Mouse (Mus musculus) hindbrain, embryonic 11.5 days (tissue): ENCODE results near the gene Alkbh1. TPM values are rescaled to one million over a fixed set of nuclear protein-coding genes. Genes with fewer than 3 reads are reported as not detected.

Experiments
- ATAC-seq: fragments of 200-750 bp; cut with Nextera tagmentation; 2 replicates; pipeline ENCODE4 v1.8.0; 2017; ENCODE audit warnings: mild to moderate bottlenecking, moderate TSS enrichment, moderate library complexity; ENCODE audit not compliant: low FRiP score
- DNase-seq: peaks from one replicate; pipeline ENCODE4 v3.0.0-alpha.2; 2015; ENCODE audit warnings: low spot score
- H3K27ac ChIP-seq: fragments of 300-500 bp; sonication (generic); 2 replicates; pipeline ENCODE4 v1.5.1; 2014; ENCODE audit warnings: mild to moderate bottlenecking, low read depth, low read length
- H3K27me3 ChIP-seq: fragments of 300-500 bp; sonication (generic); 2 replicates; pipeline ENCODE4 v1.6.1; 2014; ENCODE audit warnings: mild to moderate bottlenecking, low read length, moderate library complexity, mixed read lengths; ENCODE audit not compliant: control insufficient read depth, insufficient read depth
- H3K36me3 ChIP-seq: fragments of 300-500 bp; sonication (generic); 2 replicates; pipeline ENCODE4 v1.6.1; 2014; ENCODE audit warnings: mild to moderate bottlenecking, low read length, moderate library complexity, mixed read lengths; ENCODE audit not compliant: control insufficient read depth, insufficient read depth
- H3K4me1 ChIP-seq: fragments of 300-500 bp; sonication (generic); replicated peaks from 2 replicates; pipeline ENCODE4 v1.6.1; 2014; ENCODE audit warnings: low read length, mixed read lengths; ENCODE audit not compliant: control insufficient read depth, insufficient read depth
- H3K4me2 ChIP-seq: fragments of 300-500 bp; sonication (generic); replicated peaks from 2 replicates; pipeline ENCODE4 v1.6.1; 2014; ENCODE audit warnings: mild to moderate bottlenecking, low read depth, low read length
- H3K4me3 ChIP-seq: fragments of 300-500 bp; sonication (generic); 2 replicates; pipeline ENCODE4 v1.5.1; 2014; ENCODE audit warnings: low read depth, low read length
- H3K9ac ChIP-seq: fragments of 300-500 bp; sonication (generic); 2 replicates; pipeline ENCODE4 v1.6.1; 2014; ENCODE audit warnings: low read depth, low read length
- H3K9me3 ChIP-seq: fragments of 300-500 bp; sonication (generic); 2 replicates; pipeline ENCODE4 v1.6.1; 2016; ENCODE audit warnings: low read length; ENCODE audit not compliant: control insufficient read depth
- WGBS: fragments of 180-500 bp; shearing (Covaris S2); extraction: QIAGEN DNeasy Blood & Tissue Kit; methylation state at CpG from one replicate; pipeline ENCODE4 v1.1.7; 2014; 5-methylcytosine and 5-hydroxymethylcytosine counted together
- polyA plus RNA-seq: library from polyadenylated mRNA; unstranded; fragments of >200 nt; fragmentation: Nextera tagmentation; extraction: Ambion mirVana; gene quantifications from 2 replicates; pipeline ENCODE4 v1.2.1, GENCODE M21; 2014

The Alkbh1 gene
- polyA plus RNA-seq, 1 experiment from 2014 or later = 56.0 TPM

GRCm38 (mm10) chr12:87380586-87381379, 63.0 kb downstream of the Alkbh1 start:
- Histone ChIP-seq H3K27me3 (no peaks in the 10 kb centered on the region), H3K27ac (no peak overlapping the region), H3K4me3 (no peak overlapping the region), H3K4me1 (no peaks in the 10 kb centered on the region), H3K36me3 (no peaks in the 10 kb centered on the region), H3K9me3 (no peaks in the 10 kb centered on the region), H3K4me2 (no peak overlapping the region), H3K9ac (no peak overlapping the region)
- DNase-seq = no peak
- WGBS = 90% methylated on average over 10 of the region's 10 CpGs
- no peak for ATAC-seq

GRCm38 (mm10) chr12:87379496-87379895, 64.3 kb downstream of the Alkbh1 start:
- DNase-seq (no peak), ATAC-seq (no peak)
- Histone ChIP-seq H3K9ac (no peak overlapping the region), H3K27me3 (no peaks in the 10 kb centered on the region), H3K27ac (no peak overlapping the region), H3K4me3 (no peak overlapping the region), H3K4me2 (no peak overlapping the region), H3K36me3 (no peaks in the 10 kb centered on the region), H3K9me3 (no peaks in the 10 kb centered on the region), H3K4me1 (no peaks in the 10 kb centered on the region)
- 79% methylated on average over 2 of the region's 2 CpGs for WGBS

Other genes starting within 250 kb of the Alkbh1 start
- gene Samd15, start 244.3 kb downstream of the Alkbh1 start, polyA plus RNA-seq = 1.4 and 1.6 TPM in 2 replicates
- gene Tmed8, start 243.6 kb downstream of the Alkbh1 start, polyA plus RNA-seq = 3.3 and 5.3 TPM in 2 replicates
- 1.1 and 2.0 TPM in 2 replicates for gene Noxred1, start 205.3 kb downstream of the Alkbh1 start, polyA plus RNA-seq
- gene Vipas39, start 177.8 kb downstream of the Alkbh1 start, polyA plus RNA-seq = 62.3 and 65.6 TPM in 2 replicates
- 210 and 222 TPM in 2 replicates for gene Ahsa1, start 177.5 kb downstream of the Alkbh1 start, polyA plus RNA-seq
- gene Ism2, start 144.3 kb downstream of the Alkbh1 start, polyA plus RNA-seq = 0.63 and 0.99 TPM in 2 replicates
- 62.4 and 63.7 TPM in 2 replicates for gene Sptlc2, start 55.7 kb downstream of the Alkbh1 start, polyA plus RNA-seq
- gene Slirp, start 121 bp downstream of the Alkbh1 start, polyA plus RNA-seq = 277 and 302 TPM in 2 replicates
- gene Snw1, start 28.3 kb upstream of the Alkbh1 start, polyA plus RNA-seq = 156 and 160 TPM in 2 replicates
- not detected in 2 replicates for gene Gm5788, start 50.7 kb upstream of the Alkbh1 start, polyA plus RNA-seq
- not detected in 2 replicates for gene Gm8300, start 70.3 kb upstream of the Alkbh1 start, polyA plus RNA-seq
- gene Oog1, start 158.7 kb upstream of the Alkbh1 start, polyA plus RNA-seq = not detected in 2 replicates
- gene Gm4027, start 174.9 kb upstream of the Alkbh1 start, polyA plus RNA-seq = not detected in 2 replicates
- not detected in 2 replicates for gene Gm16381, start 200.6 kb upstream of the Alkbh1 start, polyA plus RNA-seq